Mouse (Mus musculus) testis, adult 2 months (tissue): ENCODE results near the gene Abhd16a. TPM values are rescaled to one million over a fixed set of nuclear protein-coding genes. Genes with fewer than 3 reads are reported as not detected.

Experiments used
- H3K27ac ChIP-seq: fragments of 200-500 bp; 2 replicates; pipeline ENCODE4 v1.5.1; 2012; ENCODE audit warnings: low read depth, low read length; ENCODE audit not compliant: control insufficient read depth, insufficient read depth
- H3K27me3 ChIP-seq: fragments of 200-500 bp; 2 replicates; pipeline ENCODE4 v1.6.1; 2012; ENCODE audit warnings: mild to moderate bottlenecking, low read length, moderate library complexity; ENCODE audit not compliant: control insufficient read depth, insufficient read depth
- H3K36me3 ChIP-seq: fragments of 200-500 bp; 2 replicates; pipeline ENCODE4 v1.6.1; 2012; ENCODE audit warnings: mild to moderate bottlenecking, low read length; ENCODE audit not compliant: control insufficient read depth, insufficient read depth
- H3K4me1 ChIP-seq: fragments of 200-500 bp; 2 replicates; pipeline ENCODE4 v1.6.1; 2012; ENCODE audit warnings: low read length; ENCODE audit not compliant: control insufficient read depth, insufficient read depth
- H3K4me3 ChIP-seq: fragments of 200-500 bp; 2 replicates; pipeline ENCODE4 v1.5.1; 2012; ENCODE audit warnings: low read depth, mild to moderate bottlenecking, low read length, moderate library complexity, mixed read lengths; ENCODE audit not compliant: control insufficient read depth
- CTCF ChIP-seq: fragments of 200-500 bp; IDR thresholded peaks from 2 replicates; pipeline ENCODE4 v1.5.1; 2012; ENCODE audit warnings: low read depth, mild to moderate bottlenecking, inconsistent platforms, low read length, moderate library complexity; ENCODE audit not compliant: control insufficient read depth, insufficient read depth, insufficient replicate concordance
- POLR2A ChIP-seq: fragments of 200-500 bp; IDR thresholded peaks from 2 replicates; pipeline ENCODE4 v1.6.1; 2012; ENCODE audit warnings: low read depth, mild to moderate bottlenecking, inconsistent platforms, low read length, moderate library complexity; ENCODE audit not compliant: control insufficient read depth
- polyA plus RNA-seq: library from polyadenylated mRNA; depleted of rRNA; stranded (reverse); fragments of >200 nt; gene quantifications from 2 replicates; pipeline ENCODE4 v1.2.3, GENCODE M21; 2012

Abhd16a gene
- polyA plus RNA-seq, 1 experiment: 121 TPM

DNA sequence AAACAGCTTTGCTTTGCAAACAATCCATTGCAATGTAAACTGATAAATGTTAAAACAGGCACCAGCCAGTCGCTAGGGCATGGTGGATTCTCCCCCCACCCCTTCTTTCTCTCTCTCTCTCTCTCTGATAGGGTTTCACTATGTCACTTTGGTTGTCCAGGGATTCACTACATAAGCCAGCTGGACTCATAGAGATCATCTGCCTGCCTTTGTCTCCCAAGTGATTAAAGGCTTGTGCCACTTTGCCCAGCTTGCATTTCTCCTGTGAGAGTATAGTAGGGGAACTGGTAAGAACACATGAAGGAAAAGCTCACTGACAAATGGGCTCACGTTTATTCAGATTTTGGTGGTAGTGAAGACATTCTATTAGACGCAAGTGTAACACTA is 43.1 kb downstream of the Abhd16a start:
- H3K27ac ChIP-seq: no peak overlapping the region
- no peaks in the 10 kb centered on the region for H3K27me3 ChIP-seq
- peaks cover 2% of the 10 kb centered on the region for H3K36me3 ChIP-seq
- no peak overlapping the region for H3K4me3 ChIP-seq
- H3K4me1 ChIP-seq: peaks cover 5% of the 10 kb centered on the region
- TF ChIP-seq POLR2A (no peak), CTCF (no peak)

DNA sequence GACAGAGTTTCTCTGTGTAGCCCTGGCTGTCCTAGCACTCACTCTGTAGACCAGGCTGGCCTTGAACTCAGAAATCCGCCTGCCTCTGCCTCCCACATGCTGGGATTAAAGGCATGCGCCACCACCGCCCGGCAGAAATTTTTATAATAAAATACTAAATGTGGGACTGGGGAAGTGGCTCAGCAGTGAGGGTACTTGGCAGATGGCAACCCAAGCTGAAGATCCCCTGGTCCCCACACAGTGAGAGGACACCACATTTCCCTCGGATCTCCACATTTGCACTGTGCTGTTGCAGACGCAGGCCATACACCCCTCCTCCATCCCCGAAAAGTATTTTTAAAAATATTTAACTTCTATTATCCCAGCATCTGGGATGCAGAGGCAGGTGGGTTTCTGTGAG is 44.5 kb downstream of the Abhd16a start:
- Histone ChIP-seq H3K27ac (no peak overlapping the region), H3K4me3 (no peak overlapping the region), H3K4me1 (peaks cover 2% of the 10 kb centered on the region; the same call in 1 of the 2 replicates), H3K36me3 (peaks cover 2% of the 10 kb centered on the region), H3K27me3 (no peaks in the 10 kb centered on the region)
- TF ChIP-seq POLR2A: no peak
- no peak for TF ChIP-seq CTCF

DNA sequence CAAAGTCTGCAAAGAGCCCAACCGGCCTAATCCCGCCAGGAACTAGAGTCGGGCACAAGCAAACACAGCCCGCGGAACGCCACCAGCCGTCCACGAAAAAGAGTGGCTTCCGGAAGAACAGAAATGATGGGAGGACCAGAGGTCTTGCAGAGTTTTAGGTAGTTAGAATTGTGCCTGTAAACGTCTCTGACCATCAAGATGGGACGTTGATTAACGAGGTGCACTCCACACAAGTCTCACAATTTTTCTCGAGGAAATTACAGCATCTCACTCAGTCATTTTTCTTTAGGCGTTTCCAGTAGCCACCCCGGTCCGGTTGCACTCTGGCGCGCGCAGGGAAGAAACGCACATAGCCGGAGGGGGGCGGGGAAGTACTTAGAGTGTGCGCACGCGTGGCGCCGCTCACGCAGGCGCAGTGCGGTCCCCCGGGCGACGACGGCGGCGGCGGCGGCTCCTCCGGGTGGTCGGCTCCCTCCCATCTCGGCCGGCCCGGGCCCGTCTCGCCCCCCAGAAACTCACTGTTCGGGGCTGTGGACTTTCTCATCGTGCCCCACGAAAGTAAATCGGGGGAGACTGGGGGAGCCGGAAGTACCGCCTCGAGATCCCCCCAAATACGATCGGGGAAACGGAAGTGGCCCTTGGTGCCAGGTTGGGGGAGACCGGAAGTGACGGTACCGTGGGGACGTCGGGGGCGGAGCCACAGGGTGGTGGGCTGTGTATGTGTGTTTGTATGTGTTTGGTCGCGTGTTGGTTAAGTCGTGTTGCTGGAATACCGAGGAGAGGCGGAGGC is 45.9 kb downstream of the Abhd16a start, which contains the start of gene Bag6:
TSS of gene Bag6 (plus strand) at position 378 of the 790 bp plus-strand sequence.
- H3K4me3 ChIP-seq: peak within 1 kb of the TSS; percentile 98
- TF ChIP-seq CTCF (no peak; the same call in 1 of the 2 replicates), POLR2A (peak; percentile 70)

DNA sequence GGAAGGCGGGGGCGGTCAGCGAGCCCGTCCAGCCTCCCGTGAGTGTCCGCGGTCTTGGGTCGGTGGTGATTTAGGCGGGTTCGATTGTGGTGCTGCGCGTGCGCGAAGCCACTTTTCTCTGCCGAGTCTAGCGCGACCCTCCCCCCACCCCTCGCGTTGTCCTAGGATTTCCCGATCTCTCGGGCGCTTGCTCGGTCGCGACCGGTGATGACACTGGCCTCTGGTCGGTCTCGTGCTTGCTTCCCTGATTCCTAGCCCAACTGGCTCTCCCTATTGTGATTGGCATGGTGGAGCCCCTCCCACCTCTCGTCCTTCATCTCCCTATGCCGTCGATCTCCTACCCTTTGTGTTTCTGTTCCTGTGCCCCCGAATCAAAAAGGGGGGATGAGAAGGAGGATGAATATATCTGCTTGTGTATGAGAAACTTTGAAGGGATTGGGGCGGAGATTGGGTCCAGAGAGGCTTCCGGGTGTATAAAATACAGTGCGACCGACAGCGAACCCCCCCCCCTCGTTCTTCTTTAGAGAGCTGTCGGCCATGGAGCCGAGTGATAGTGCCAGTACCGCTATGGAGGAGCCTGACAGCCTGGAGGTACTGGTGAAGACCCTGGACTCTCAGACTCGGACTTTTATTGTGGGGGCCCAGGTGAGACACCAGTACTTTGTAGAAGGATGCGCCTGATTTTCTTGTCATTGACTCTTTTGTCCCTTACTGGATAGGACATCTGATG is 46.7 kb downstream of the Abhd16a start:
- H3K36me3 ChIP-seq: peaks cover 3% of the 10 kb centered on the region
- H3K27ac ChIP-seq: peak overlapping the region; percentile 97
- TF ChIP-seq CTCF: no peak
- TF ChIP-seq POLR2A: peak; percentile 28
- H3K27me3 ChIP-seq: no peaks in the 10 kb centered on the region
- H3K4me3 ChIP-seq: peak overlapping the region; percentile 98
- peaks cover 7% of the 10 kb centered on the region; the same call in 1 of the 2 replicates for H3K4me1 ChIP-seq

More for the DNA sequence above, 45.9 kb downstream of the Abhd16a start, which contains the start of gene Bag6:
- H3K36me3 ChIP-seq: peaks cover 2% of the 10 kb centered on the region
- no peaks in the 10 kb centered on the region for H3K27me3 ChIP-seq
- peaks cover 2% of the 10 kb centered on the region; the same call in 1 of the 2 replicates for H3K4me1 ChIP-seq
- peak within 1 kb of the TSS; percentile 97 for H3K27ac ChIP-seq

DNA sequence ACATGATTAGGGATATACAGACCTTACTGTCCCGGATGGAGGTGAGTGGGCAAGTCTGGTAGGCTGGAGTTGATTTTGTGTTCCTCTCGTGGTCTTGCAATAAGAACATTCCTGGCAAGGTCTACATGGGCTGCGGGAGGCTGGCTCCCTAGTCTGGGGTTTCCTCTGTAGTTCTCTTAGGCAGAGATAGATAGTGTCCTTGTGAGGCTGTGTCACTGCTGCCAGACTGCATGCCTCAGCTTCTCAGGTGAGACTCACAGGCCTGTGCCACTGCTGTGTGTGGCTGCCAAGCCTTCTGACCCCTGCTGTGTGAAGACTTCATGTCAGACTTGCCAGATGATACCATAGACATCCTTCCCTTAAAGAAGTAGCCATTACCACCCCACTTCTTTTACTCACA is 50.2 kb downstream of the Abhd16a start:
- TF ChIP-seq CTCF (no peak), POLR2A (no peak)
- peaks cover 15% of the 10 kb centered on the region; the same call in 1 of the 2 replicates for H3K4me1 ChIP-seq
- peak overlapping the region; percentile 26; the same call in 1 of the 2 replicates for H3K27ac ChIP-seq
- H3K36me3 ChIP-seq: peaks cover 14% of the 10 kb centered on the region
- H3K4me3 ChIP-seq: no peak overlapping the region
- no peaks in the 10 kb centered on the region for H3K27me3 ChIP-seq

DNA sequence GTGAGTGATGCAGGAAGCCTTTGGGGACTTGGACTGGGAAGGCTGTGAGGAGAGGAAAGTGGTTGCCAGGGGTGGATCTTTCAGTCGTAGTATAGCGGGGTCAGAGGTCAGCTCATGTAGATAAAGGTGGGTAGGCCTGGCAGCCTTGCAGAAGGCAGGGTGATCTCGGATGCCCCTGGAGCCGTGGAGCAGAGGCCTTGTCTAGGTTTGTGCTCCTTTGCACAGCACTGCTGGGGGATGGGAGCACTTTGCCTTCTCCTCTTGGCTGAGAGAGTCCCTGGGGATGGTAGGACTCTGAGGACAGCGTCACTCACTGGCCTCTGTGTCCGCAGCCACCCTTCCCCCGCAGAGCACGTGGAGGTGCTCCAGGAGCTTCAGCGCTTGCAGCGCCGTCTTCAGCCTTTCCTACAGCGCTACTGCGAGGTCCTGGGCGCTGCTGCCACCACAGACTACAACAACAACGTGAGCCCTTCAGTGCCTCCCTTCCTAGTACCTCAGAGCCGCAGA is 51.5 kb downstream of the Abhd16a start:
- TF ChIP-seq CTCF (no peak), POLR2A (no peak)
- Histone ChIP-seq H3K4me3 (no peak overlapping the region), H3K4me1 (peaks cover 15% of the 10 kb centered on the region; the same call in 1 of the 2 replicates), H3K27ac (peak overlapping the region; percentile 26), H3K27me3 (no peaks in the 10 kb centered on the region), H3K36me3 (peaks cover 14% of the 10 kb centered on the region)

DNA sequence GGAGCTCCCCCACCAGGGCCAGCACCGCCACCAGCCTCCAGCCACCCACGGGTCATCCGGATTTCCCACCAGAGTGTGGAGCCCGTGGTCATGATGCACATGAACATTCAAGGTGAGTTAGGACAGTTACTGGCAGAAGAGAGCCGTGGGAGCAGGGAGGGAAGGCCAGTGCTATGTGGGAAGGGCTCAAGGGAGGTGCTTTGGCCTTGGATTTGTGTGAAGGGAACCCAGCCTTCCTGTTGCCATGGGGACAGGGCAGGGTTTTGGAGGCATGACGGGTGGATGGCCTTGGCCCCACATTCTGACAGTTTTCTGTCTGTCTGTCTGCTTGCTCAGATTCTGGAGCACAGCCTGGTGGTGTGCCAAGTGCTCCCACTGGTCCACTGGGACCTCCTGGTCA is 52.9 kb downstream of the Abhd16a start:
- H3K4me1 ChIP-seq: peaks cover 15% of the 10 kb centered on the region; the same call in 1 of the 2 replicates
- TF ChIP-seq CTCF: no peak
- TF ChIP-seq POLR2A: no peak
- H3K27ac ChIP-seq: peak overlapping the region; percentile 61

More for the DNA sequence above, 52.9 kb downstream of the Abhd16a start:
- H3K4me3 ChIP-seq: no peak overlapping the region
- no peaks in the 10 kb centered on the region for H3K27me3 ChIP-seq
- peaks cover 13% of the 10 kb centered on the region for H3K36me3 ChIP-seq
